Mouse (Mus musculus) testis, adult 2 months (tissue): ENCODE results near the gene Man1a2.

Source experiments
- CTCF ChIP-seq: fragments of 200-500 bp; IDR thresholded peaks from 2 replicates; pipeline ENCODE4 v1.5.1; 2012; ENCODE audit warnings: low read depth, mild to moderate bottlenecking, inconsistent platforms, low read length, moderate library complexity; ENCODE audit not compliant: control insufficient read depth, insufficient read depth, insufficient replicate concordance
- POLR2A ChIP-seq: fragments of 200-500 bp; IDR thresholded peaks from 2 replicates; pipeline ENCODE4 v1.6.1; 2012; ENCODE audit warnings: low read depth, mild to moderate bottlenecking, inconsistent platforms, low read length, moderate library complexity; ENCODE audit not compliant: control insufficient read depth

DNA sequence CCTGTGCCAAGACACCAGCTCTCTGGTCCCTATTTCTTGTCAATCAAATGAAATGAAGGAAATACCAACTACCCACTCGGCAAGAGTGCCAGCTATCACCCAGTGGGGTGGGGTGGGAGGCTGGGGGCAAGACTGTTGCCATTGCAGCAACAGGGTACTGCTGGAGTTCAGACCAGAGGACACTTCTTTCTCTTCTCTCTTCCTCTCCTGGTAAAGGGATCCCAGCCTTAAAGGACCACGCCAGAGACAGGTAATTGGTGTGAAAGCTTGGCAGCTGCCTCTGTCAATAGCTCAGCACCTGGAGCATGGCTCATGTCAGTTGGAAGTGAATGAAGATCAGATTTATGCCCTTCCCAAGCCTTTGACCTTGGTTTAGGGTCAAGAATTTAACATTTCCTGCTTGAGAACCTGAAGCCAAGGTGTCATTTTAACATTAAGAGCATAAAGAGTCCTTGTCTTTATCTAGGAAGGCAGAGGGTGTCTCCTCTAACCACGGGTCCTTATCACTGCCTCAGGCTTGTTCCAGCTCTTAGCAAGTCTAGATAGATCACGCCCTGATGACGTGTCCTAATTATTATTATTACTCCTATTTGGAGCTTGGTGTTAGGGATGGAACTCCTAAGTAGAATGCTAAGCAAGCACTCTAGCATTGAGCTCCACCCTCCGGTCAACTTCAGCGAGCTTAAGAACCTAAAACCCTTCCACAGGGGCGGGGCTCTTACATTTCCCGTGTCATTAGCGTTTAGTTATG lies 138.0 kb downstream of the Man1a2 start:
- TF ChIP-seq POLR2A, result no peak
- TF ChIP-seq CTCF, result no peak
